Mouse (Mus musculus) spleen, adult 2 months (tissue): Measurements from ENCODE around the gene Spice1. TPM values are rescaled to one million over a fixed set of nuclear protein-coding genes. Genes with fewer than 3 reads are reported as not detected.

Experiments
- DNase-seq, 2 experiments: peaks; one replicate each; pipeline versions ENCODE4 v3.0.0 to v3.0.0-alpha.2; 2012 to 2021; ENCODE audit warnings: low spot score in 2 of 2, low read depth in 1 of 2
- H3K27ac ChIP-seq: fragments of 200-500 bp; 2 replicates; pipeline ENCODE4 v1.5.1; 2012; ENCODE audit warnings: low read length, inconsistent platforms; ENCODE audit not compliant: insufficient read depth
- H3K27me3 ChIP-seq: fragments of 200-500 bp; 2 replicates; pipeline ENCODE4 v1.6.1; 2012; ENCODE audit warnings: mild to moderate bottlenecking, moderate library complexity, low read length, inconsistent platforms; ENCODE audit not compliant: control insufficient read depth, insufficient read depth
- H3K36me3 ChIP-seq: fragments of 200-500 bp; 2 replicates; pipeline ENCODE4 v1.6.1; 2012; ENCODE audit warnings: mild to moderate bottlenecking, low read length, inconsistent platforms; ENCODE audit not compliant: control insufficient read depth, insufficient read depth
- H3K4me1 ChIP-seq: fragments of 200-500 bp; 2 replicates; pipeline ENCODE4 v1.6.1; 2011; ENCODE audit warnings: inconsistent platforms; ENCODE audit not compliant: control insufficient read depth, insufficient read depth, insufficient read length
- H3K4me3 ChIP-seq: fragments of 200-500 bp; 2 replicates; pipeline ENCODE4 v1.5.1; 2011; ENCODE audit warnings: mild to moderate bottlenecking, inconsistent platforms; ENCODE audit not compliant: insufficient read depth, insufficient read length; ENCODE audit errors: extremely low read depth
- CTCF ChIP-seq: fragments of 200-500 bp; IDR thresholded peaks from 2 replicates; pipeline ENCODE4 v1.5.1; 2011; ENCODE audit warnings: mild to moderate bottlenecking, inconsistent platforms; ENCODE audit not compliant: insufficient read depth, insufficient read length, insufficient replicate concordance; ENCODE audit errors: extremely low read depth
- POLR2A ChIP-seq: fragments of 200-500 bp; IDR thresholded peaks from 2 replicates; pipeline ENCODE4 v1.6.1; 2011; ENCODE audit warnings: low read depth, low read length, inconsistent platforms
- WGBS: fragments of 180-500 bp; shearing (Covaris S2); methylation state at CpG from one replicate; pipeline ENCODE4 v1.1.7; 2018; 5-methylcytosine and 5-hydroxymethylcytosine counted together
- polyA plus RNA-seq: library from polyadenylated mRNA; depleted of rRNA; stranded (reverse); fragments of >200 nt; gene quantifications from 2 replicates; pipeline ENCODE4 v1.2.3, GENCODE M21; 2012

Spice1 gene
- polyA plus RNA-seq, 1 experiment: 6.4 TPM

GRCm38 (mm10) chr16:44391877-44392548 lies 45.1 kb downstream of the Spice1 start:
- TF ChIP-seq POLR2A (no peak), CTCF (peak; percentile 68; the same call in 1 of the 2 replicates)
- Histone ChIP-seq H3K27me3 (no peaks in the 10 kb centered on the region), H3K4me1 (peaks cover 3% of the 10 kb centered on the region; the same call in 1 of the 2 replicates), H3K27ac (no peak overlapping the region), H3K36me3 (peaks cover 3% of the 10 kb centered on the region), H3K4me3 (no peak overlapping the region)
- WGBS: 48% methylated on average over 9 of the region's 9 CpGs
- DNase-seq: no peak

DNA sequence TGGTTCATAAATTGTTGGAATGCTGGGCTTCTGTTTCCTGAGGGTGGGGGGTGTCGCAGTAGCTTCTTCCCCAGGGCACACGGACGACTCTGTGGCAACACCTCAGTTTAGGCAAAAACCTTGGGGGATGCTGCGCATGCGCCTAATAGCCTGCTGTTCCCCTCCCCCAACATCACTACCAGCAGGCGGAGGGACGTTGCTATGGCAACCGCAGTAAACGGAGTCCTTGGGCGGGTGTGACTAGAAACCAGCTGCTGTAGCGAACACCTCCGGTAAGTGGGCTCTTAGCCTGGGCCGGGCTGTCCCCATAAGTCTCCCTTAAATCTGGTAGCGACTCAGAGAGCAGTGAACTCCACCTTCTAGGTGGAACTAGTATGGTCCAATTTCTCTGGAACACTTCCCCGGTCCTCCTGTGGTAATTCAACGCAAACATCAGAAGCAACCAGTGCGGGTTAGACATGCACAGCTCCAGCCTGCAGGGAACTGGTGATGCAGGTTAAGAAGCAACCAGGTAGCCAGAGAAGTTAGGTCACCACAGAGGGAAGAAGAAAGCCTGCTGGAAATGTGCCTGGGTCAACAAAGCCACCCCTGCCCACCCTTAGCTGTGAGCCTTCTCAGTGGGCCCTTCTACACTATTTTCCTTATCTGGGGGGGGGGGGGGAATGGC lies 47.8 kb downstream of the Spice1 start, which contains the start of gene Cfap44:
Gene Cfap44 (plus strand): TSS at position 220 of the 667 bp plus-strand sequence.
- TF ChIP-seq POLR2A: no peak
- TF ChIP-seq CTCF: no peak

DNA sequence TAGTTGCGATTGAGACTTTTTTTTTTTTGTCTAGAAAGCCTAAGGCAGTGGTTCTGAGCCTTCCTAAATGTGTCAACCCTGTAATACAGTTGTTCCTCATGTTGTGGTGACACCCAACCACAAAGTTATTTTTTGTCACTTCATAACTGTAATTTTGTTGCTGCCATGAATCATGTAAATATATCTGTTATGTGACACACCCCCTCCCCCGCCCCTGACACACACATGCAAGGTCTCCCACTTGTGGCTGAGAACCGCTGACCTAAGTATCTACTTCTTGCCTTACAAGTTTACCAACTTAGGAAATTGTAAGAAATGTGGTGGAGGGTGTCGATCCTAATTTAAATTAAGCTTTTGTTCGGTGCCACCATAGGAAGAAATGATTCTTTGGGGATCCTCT lies 58.0 kb downstream of the Spice1 start:
- Histone ChIP-seq H3K4me1 (no peaks in the 10 kb centered on the region), H3K27ac (no peak overlapping the region), H3K36me3 (no peaks in the 10 kb centered on the region), H3K4me3 (no peak overlapping the region), H3K27me3 (no peaks in the 10 kb centered on the region)
- WGBS: 61% methylated on average over 5 of the region's 5 CpGs
- DNase-seq: no peak
- TF ChIP-seq POLR2A: no peak
- no peak for TF ChIP-seq CTCF

More for the DNA sequence above, 47.8 kb downstream of the Spice1 start, which contains the start of gene Cfap44:
- no peaks in the 10 kb centered on the region for H3K27me3 ChIP-seq
- no peak within 1 kb of the TSS for H3K4me3 ChIP-seq
- H3K4me1 ChIP-seq: peaks cover 3% of the 10 kb centered on the region; the same call in 1 of the 2 replicates
- H3K36me3 ChIP-seq: no peaks in the 10 kb centered on the region
- DNase-seq: peak; percentile 11 to 21
- 7% methylated on average over 17 of the region's 17 CpGs for WGBS
- no peak within 1 kb of the TSS for H3K27ac ChIP-seq

GRCm38 (mm10) chr16:44407211-44407610 lies 60.3 kb downstream of the Spice1 start:
- 91% methylated on average over 5 of the region's 5 CpGs for WGBS
- no peaks in the 10 kb centered on the region for H3K4me1 ChIP-seq
- H3K36me3 ChIP-seq: no peaks in the 10 kb centered on the region
- no peaks in the 10 kb centered on the region for H3K27me3 ChIP-seq
- no peak overlapping the region for H3K27ac ChIP-seq
- no peak for DNase-seq
- TF ChIP-seq POLR2A (no peak), CTCF (no peak)
- H3K4me3 ChIP-seq: no peak overlapping the region

- no peaks in the 10 kb centered on the region for H3K27me3 ChIP-seq
- no peaks in the 10 kb centered on the region for H3K4me1 ChIP-seq
- 93% methylated on average over 2 of the region's 2 CpGs for WGBS
- no peak for DNase-seq
- no peak overlapping the region for H3K4me3 ChIP-seq
- no peak overlapping the region for H3K27ac ChIP-seq
- TF ChIP-seq POLR2A: no peak
- TF ChIP-seq CTCF: no peak
- H3K36me3 ChIP-seq: no peaks in the 10 kb centered on the region
Observed at GRCm38 (mm10) chr16:44408290-44408689, 61.4 kb downstream of the Spice1 start.

DNA sequence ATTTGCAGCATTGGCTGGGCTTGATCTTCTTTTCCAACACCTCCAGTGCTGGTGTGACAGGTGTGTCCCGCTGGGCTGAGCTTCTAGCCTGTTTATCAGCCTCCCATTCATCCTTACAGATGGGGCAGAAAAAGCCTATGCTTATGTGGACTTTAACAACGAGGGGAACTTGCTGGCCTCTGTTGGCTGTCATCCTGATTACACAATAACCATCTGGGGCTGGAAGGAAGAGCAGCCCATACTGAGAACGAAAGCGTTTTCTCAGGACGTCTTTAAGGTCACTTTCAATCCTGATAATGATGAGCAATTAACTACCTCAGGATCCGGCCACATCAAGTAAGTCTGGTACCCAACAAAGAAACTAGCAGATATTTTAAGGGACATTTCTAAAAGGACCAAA lies 63.3 kb downstream of the Spice1 start:
- H3K4me3 ChIP-seq: no peak overlapping the region
- H3K27ac ChIP-seq: no peak overlapping the region
- 46% methylated on average over 6 of the region's 6 CpGs for WGBS
- no peaks in the 10 kb centered on the region for H3K4me1 ChIP-seq
- DNase-seq: no peak
- H3K27me3 ChIP-seq: no peaks in the 10 kb centered on the region
- no peak for TF ChIP-seq POLR2A
- H3K36me3 ChIP-seq: no peaks in the 10 kb centered on the region

DNA sequence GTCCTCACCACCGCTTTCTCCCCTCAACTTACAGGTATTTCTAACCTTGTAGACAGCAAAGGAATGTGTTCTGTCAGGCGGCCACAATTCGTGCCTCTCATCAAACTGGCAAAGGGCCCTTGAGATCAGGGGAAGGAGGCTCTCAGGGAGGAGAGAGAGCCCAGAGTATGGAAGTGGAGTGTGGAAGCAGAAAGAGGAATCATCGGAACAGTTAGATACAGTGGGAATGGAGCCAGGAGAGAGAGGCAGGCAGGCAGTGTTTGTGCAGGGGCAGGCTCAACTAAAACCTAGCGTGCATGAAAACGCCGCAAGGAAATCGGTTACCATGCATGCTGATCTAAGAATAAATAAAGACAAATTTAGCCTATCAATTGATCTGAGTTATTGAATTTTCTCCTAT lies 70.7 kb downstream of the Spice1 start:
- 87% methylated on average over 8 of the region's 8 CpGs for WGBS
- DNase-seq: no peak
- Histone ChIP-seq H3K4me1 (no peaks in the 10 kb centered on the region), H3K4me3 (no peak overlapping the region), H3K27ac (no peak overlapping the region), H3K27me3 (no peaks in the 10 kb centered on the region), H3K36me3 (no peaks in the 10 kb centered on the region)
- TF ChIP-seq POLR2A: no peak
- TF ChIP-seq CTCF: no peak
